Mouse (Mus musculus): ENCODE results near the gene Atp5h. TPM values are rescaled to one million over a fixed set of nuclear protein-coding genes. Genes with fewer than 3 reads are reported as not detected.
"Not testable (repeated sequence)": the region's sequence is repeated elsewhere in the genome, so short reads cannot be mapped to it uniquely, and the experiment has no call there.

The Atp5h gene
- polyA plus RNA-seq, 1 experiment, result 23.1 TPM

DNA sequence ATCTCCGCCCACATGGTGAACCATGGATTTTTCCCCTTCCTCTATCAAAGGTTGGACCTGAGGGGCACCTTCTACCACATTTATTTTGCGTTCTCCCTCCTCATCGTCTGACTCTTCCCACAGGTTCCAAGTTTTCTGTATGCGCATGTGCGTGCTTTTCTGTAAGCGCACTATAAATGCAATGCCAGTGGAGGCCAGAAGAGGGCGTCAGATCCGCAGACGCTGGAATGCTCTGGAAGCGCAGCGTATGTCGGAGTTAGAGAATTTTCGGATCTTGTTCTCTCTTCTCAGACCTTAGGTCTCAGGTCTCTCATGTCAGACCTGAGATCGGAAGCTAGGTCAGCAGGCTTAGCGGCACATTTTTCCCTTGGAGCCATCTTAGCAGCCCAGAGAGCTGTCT lies 35.9 kb upstream of the Atp5h start:
- no peaks in the 10 kb centered on the region for H3K36me3 ChIP-seq (ENCODE audit: control insufficient read depth)
- TF ChIP-seq TAL1 (IDR thresholded peaks at IDR 0.05; ENCODE audit: low read length), result no peak
- TF ChIP-seq GATA1 (IDR thresholded peaks at IDR 0.05; ENCODE audit: low read length), result no peak
- H3K4me3 ChIP-seq (replicated peaks), result no peak overlapping the region
- H3K9me3 ChIP-seq (ENCODE audit: control insufficient read depth, low read length), result peaks cover 10% of the 10 kb centered on the region
- peaks cover 2% of the 10 kb centered on the region for H3K27me3 ChIP-seq (ENCODE audit: control insufficient read depth)
- no peaks in the 10 kb centered on the region for H3K4me1 ChIP-seq (ENCODE audit: control insufficient read depth)

DNA sequence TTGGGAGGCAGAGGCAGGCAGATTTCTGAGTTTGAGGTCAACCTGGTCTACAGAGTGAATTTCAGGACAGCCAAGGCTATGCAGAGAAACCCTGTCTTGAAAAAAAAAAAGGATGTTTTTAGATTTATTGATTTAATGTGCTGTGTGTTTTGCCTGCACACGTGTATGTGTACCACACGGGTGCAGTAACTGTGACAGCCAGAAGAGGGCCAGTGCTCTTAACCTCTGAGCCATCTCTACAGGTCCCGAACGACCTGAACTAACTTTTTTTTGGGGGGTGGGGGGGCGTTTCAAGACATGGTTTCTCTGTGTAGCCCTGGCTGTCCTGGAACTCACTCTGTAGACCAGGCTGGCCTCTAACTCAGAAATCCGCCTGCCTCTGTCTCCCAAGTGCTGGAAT lies 35.1 kb upstream of the Atp5h start:
- not testable (repeated sequence) for H3K4me1 ChIP-seq (ENCODE audit: control insufficient read depth); H3K4me3 ChIP-seq (replicated peaks); H3K27me3 ChIP-seq (ENCODE audit: control insufficient read depth); H3K36me3 ChIP-seq (ENCODE audit: control insufficient read depth)
- peaks cover 10% of the 10 kb centered on the region for H3K9me3 ChIP-seq (ENCODE audit: control insufficient read depth, low read length)

DNA sequence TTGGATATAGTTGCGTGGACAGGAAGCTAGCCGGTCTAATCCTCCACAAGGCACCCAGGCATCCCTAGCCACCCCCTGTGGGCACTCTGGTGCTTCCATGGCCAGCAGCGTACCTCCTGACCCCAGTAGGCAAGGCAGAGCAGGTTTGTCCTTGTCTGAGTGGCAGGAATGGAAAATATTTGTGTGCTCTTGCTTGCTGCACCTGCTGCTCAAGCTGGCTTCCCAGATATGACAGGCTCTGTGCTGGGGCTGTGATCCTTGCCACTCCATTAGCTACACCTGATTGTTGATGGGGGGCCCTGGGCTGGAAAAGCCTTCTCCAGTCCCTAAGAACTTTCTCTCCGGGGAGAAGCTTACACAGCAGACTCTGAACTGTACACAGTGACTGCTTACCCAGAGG lies 33.5 kb upstream of the Atp5h start:
- no peaks in the 10 kb centered on the region for H3K4me1 ChIP-seq (ENCODE audit: control insufficient read depth)
- no peak for TF ChIP-seq GATA1 (IDR thresholded peaks at IDR 0.05; ENCODE audit: low read length)
- no peak for TF ChIP-seq TAL1 (IDR thresholded peaks at IDR 0.05; ENCODE audit: low read length)

DNA sequence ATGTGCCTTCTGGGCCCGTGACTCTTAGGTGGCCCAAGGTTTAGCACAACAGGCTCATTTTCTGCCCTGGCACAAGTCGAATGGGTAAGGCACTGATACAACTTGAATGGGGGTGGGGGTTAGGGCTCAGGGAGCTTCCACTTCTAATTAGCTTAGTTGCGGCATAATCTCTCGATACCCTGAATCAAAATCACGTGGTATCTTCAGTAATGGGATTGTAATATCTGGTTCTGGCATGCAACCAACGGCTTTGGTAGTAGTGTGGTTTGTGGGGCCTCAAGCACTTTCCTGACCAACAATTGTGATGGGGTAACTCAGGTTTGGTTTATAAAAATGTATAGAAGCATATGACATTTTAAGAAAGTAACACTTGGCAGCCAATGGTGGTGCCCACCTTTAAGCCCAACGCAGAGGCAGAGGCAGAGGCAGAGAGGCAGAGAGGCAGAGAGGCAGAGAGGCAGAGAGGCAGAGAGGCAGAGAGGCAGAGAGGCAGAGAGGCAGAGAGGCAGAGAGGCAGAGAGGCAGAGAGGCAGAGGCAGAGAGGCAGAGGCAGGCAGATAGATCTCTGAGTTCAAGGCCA lies 32.6 kb upstream of the Atp5h start:
- H3K36me3 ChIP-seq (ENCODE audit: control insufficient read depth), result no peaks in the 10 kb centered on the region
- H3K9me3 ChIP-seq (ENCODE audit: control insufficient read depth, low read length), result peaks cover 10% of the 10 kb centered on the region
- H3K4me3 ChIP-seq (replicated peaks), result no peak overlapping the region
- no peaks in the 10 kb centered on the region for H3K4me1 ChIP-seq (ENCODE audit: control insufficient read depth)
- TF ChIP-seq GATA1 (IDR thresholded peaks at IDR 0.05; ENCODE audit: low read length), result no peak
- no peak for TF ChIP-seq TAL1 (IDR thresholded peaks at IDR 0.05; ENCODE audit: low read length)
- H3K27me3 ChIP-seq (ENCODE audit: control insufficient read depth), result peaks cover 2% of the 10 kb centered on the region

More for the DNA sequence above, 33.5 kb upstream of the Atp5h start:
- Histone ChIP-seq H3K36me3 (ENCODE audit: control insufficient read depth) (no peaks in the 10 kb centered on the region), H3K9me3 (ENCODE audit: control insufficient read depth, low read length) (peaks cover 10% of the 10 kb centered on the region), H3K4me3 (replicated peaks) (no peak overlapping the region), H3K27me3 (ENCODE audit: control insufficient read depth) (peaks cover 2% of the 10 kb centered on the region)

DNA sequence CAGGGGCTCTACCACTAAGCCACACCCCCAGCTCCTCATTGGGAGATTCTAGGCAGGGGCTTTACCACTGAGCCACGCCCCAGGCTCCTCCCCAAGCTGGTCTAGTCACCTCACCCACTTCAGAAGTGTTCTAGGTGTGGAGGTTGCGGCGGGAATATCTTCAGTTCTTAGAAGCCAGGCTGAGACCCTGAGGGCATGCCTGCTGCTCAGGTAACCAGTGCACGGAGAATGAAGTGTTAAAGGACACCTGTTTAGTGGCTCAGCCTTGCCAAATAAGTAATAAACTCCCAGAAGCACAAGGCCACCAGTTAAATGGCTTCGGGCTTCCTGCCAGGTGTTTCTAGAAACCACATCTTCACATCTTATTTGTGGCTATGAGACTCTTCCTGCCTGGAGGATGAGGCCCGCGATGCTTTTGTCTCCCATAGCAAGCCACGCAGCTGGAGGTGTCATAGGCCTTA lies 32.0 kb upstream of the Atp5h start:
- H3K4me1 ChIP-seq (ENCODE audit: control insufficient read depth), result no peaks in the 10 kb centered on the region
- TF ChIP-seq GATA1 (IDR thresholded peaks at IDR 0.05; ENCODE audit: low read length) (no peak), TAL1 (IDR thresholded peaks at IDR 0.05; ENCODE audit: low read length) (no peak)
- H3K4me3 ChIP-seq (replicated peaks), result no peak overlapping the region
- H3K36me3 ChIP-seq (ENCODE audit: control insufficient read depth), result no peaks in the 10 kb centered on the region
- peaks cover 2% of the 10 kb centered on the region for H3K27me3 ChIP-seq (ENCODE audit: control insufficient read depth)
- H3K9me3 ChIP-seq (ENCODE audit: control insufficient read depth, low read length), result peaks cover 10% of the 10 kb centered on the region

DNA sequence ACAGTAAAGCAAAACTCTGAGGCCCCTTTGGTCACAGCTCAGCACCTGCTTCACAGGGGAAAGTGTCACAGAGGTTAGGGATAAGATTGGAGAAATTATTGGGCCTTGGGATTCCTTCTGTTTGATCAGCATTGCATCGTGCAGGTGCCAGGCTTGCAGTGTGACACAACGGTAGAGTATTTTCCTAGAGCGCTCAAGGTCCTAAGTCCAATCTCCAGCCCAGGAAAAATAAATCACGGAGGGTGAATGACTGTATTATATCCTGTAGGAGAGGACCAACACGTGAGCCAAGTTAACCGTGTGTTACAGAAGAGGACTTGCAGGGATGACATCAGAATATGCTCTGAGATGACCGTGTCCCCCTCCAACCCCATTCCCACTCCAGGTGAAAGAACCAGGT lies 30.4 kb upstream of the Atp5h start:
- H3K27me3 ChIP-seq (ENCODE audit: control insufficient read depth), result peaks cover 2% of the 10 kb centered on the region
- peaks cover 5% of the 10 kb centered on the region for H3K9me3 ChIP-seq (ENCODE audit: control insufficient read depth, low read length)
- no peaks in the 10 kb centered on the region for H3K36me3 ChIP-seq (ENCODE audit: control insufficient read depth)
- no peak overlapping the region for H3K4me3 ChIP-seq (replicated peaks)
- H3K4me1 ChIP-seq (ENCODE audit: control insufficient read depth), result no peaks in the 10 kb centered on the region
- TF ChIP-seq TAL1 (IDR thresholded peaks at IDR 0.05; ENCODE audit: low read length) (no peak), GATA1 (IDR thresholded peaks at IDR 0.05; ENCODE audit: low read length) (no peak)

DNA sequence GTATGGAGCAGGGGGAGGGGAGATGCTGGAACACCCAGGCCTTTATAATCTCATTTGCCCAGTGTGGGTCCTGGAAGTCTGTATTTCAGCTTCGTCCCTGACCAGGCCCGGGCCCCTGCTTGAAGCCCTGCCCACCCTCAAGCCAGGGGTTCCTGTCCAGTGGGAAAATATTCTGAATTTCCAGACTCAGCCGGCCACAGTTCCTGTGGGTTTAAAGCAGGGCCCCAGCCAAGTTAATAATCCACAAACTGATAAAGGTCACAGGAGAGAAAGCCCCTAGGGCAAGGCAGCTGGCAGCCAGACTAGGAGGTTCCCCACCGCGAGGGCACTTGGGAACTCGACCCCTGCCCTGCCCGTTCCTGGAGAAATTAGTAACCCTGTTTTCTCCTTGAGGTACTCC lies 29.2 kb upstream of the Atp5h start:
- no peaks in the 10 kb centered on the region for H3K9me3 ChIP-seq (ENCODE audit: control insufficient read depth, low read length)
- no peaks in the 10 kb centered on the region for H3K4me1 ChIP-seq (ENCODE audit: control insufficient read depth)
- H3K36me3 ChIP-seq (ENCODE audit: control insufficient read depth), result no peaks in the 10 kb centered on the region
- H3K27me3 ChIP-seq (ENCODE audit: control insufficient read depth), result peaks cover 5% of the 10 kb centered on the region
- no peak overlapping the region for H3K4me3 ChIP-seq (replicated peaks)
- no peak for TF ChIP-seq GATA1 (IDR thresholded peaks at IDR 0.05; ENCODE audit: low read length)
- TF ChIP-seq TAL1 (IDR thresholded peaks at IDR 0.05; ENCODE audit: low read length), result no peak

DNA sequence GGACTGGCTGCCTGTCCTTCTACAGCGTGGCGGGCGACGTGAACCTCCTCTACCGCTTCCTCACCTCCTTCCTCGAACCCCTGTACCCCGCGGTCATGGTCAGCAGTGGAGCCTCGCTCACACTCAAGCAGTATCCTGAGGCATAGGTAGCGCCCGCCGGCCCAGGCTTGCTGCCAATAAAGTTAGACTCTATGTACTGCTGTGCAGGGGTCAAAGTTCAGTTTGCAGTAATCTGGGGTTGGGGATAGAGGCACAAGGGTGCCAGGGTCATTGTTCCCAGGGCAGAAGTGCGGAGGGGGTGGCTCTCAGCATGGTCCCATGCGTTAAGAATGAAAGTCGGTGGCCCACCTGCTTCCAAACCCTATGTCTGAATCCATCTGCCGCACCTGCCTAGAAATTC lies 28.3 kb upstream of the Atp5h start:
- Histone ChIP-seq H3K27me3 (ENCODE audit: control insufficient read depth) (peaks cover 3% of the 10 kb centered on the region; the same call in 1 of the 2 replicates), H3K4me3 (replicated peaks) (peak overlapping the region; percentile 33), H3K36me3 (ENCODE audit: control insufficient read depth) (no peaks in the 10 kb centered on the region), H3K4me1 (ENCODE audit: control insufficient read depth) (no peaks in the 10 kb centered on the region), H3K9me3 (ENCODE audit: control insufficient read depth, low read length) (no peaks in the 10 kb centered on the region)
- TF ChIP-seq GATA1 (IDR thresholded peaks at IDR 0.05; ENCODE audit: low read length) (no peak), TAL1 (IDR thresholded peaks at IDR 0.05; ENCODE audit: low read length) (no peak)

DNA sequence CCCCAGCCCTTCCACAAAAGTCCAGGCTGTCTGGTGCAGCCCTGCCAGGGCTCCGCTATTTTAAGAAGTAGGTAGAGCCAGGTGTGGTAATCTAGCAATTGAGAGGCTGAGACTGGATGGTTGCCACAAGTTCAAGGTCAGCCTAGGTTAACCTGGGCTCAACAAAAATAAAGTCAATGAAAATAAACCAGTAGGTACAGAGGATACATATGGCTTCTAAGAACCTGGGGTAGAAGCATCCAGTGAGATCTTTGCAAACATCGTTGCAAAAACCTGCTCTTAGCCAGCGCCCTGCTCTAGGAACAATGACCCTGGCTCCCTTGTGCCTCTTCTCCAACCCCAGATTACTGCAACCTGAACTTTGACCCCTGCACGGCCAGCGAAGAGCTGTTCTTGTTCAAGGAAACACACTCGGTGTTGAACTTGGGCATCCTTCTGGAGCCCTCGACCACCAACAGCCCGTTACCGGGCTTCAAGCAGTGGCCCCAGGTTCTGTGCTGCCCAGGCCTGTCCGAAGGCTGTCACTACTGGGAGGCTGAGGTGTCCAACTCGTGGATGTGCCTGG lies 27.6 kb upstream of the Atp5h start:
- Histone ChIP-seq H3K4me3 (replicated peaks) (peak overlapping the region; percentile 33), H3K9me3 (ENCODE audit: control insufficient read depth, low read length) (no peaks in the 10 kb centered on the region), H3K36me3 (ENCODE audit: control insufficient read depth) (no peaks in the 10 kb centered on the region), H3K27me3 (ENCODE audit: control insufficient read depth) (peaks cover 3% of the 10 kb centered on the region; the same call in 1 of the 2 replicates), H3K4me1 (ENCODE audit: control insufficient read depth) (no peaks in the 10 kb centered on the region)
- TF ChIP-seq TAL1 (IDR thresholded peaks at IDR 0.05; ENCODE audit: low read length) (no peak), GATA1 (IDR thresholded peaks at IDR 0.05; ENCODE audit: low read length) (no peak)

DNA sequence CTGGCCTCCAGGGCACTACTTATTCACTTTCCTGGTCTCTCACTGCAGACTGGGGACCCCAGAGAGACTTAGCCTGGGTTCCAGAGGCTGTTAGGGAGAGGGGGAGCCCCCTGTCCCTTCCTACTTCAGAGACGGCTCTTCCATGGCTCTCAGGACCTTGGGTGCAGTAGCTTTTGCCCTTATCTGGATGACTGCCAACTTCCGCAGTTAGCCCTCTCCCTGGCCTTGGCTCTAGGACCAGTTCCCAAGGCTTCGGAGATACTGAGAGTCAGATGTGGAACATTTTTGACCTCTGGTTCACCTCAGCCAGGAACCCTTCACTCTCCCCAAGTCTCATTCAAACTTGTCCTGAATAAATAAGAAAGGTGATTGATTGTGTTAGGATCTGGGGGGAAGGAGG lies 27.1 kb upstream of the Atp5h start:
- TF ChIP-seq GATA1 (IDR thresholded peaks at IDR 0.05; ENCODE audit: low read length) (no peak), TAL1 (IDR thresholded peaks at IDR 0.05; ENCODE audit: low read length) (no peak)
- no peaks in the 10 kb centered on the region for H3K36me3 ChIP-seq (ENCODE audit: control insufficient read depth)
- peaks cover 3% of the 10 kb centered on the region; the same call in 1 of the 2 replicates for H3K27me3 ChIP-seq (ENCODE audit: control insufficient read depth)
- H3K4me1 ChIP-seq (ENCODE audit: control insufficient read depth), result no peaks in the 10 kb centered on the region
- H3K9me3 ChIP-seq (ENCODE audit: control insufficient read depth, low read length), result no peaks in the 10 kb centered on the region
- H3K4me3 ChIP-seq (replicated peaks), result no peak overlapping the region

All from erythroblast, embryonic 14.5 days (primary cell).